Mouse (Mus musculus) hindbrain, postnatal 0 days (tissue): ENCODE measurements at regions not wholly inside any gene's neighbourhood (a gene's known extent, or its start where the extent isn't known, plus 50 kb on each side); places are given as distances from the start of the nearest gene placed in this dataset.
A peak's percentile ranks its signal among the peaks of the same experiment; 100 is the strongest.

Experiments
- ATAC-seq: fragments of 200-750 bp; cut with Nextera tagmentation; 2 replicates; pipeline ENCODE4 v1.8.0; 2017; ENCODE audit warnings: mild to moderate bottlenecking, moderate TSS enrichment, moderate library complexity
- DNase-seq: peaks from one replicate; pipeline ENCODE4 v3.0.0-alpha.2; 2015; ENCODE audit warnings: low spot score
- H3K27ac ChIP-seq: fragments of 300-500 bp; sonication (generic); 2 replicates; pipeline ENCODE4 v1.5.1; 2014; ENCODE audit warnings: mild to moderate bottlenecking
- H3K27me3 ChIP-seq: fragments of 300-500 bp; sonication (generic); 2 replicates; pipeline ENCODE4 v1.6.1; 2014; ENCODE audit warnings: low read length, mixed read lengths; ENCODE audit not compliant: insufficient read depth
- H3K36me3 ChIP-seq: fragments of 300-500 bp; sonication (generic); 2 replicates; pipeline ENCODE4 v1.6.1; 2014; ENCODE audit warnings: low read length, mixed read lengths; ENCODE audit not compliant: insufficient read depth
- H3K4me1 ChIP-seq: fragments of 300-500 bp; sonication (generic); 2 replicates; pipeline ENCODE4 v1.6.1; 2014; ENCODE audit warnings: antibody characterized with exemption, low read length, mixed read lengths; ENCODE audit not compliant: insufficient read depth
- H3K4me2 ChIP-seq: fragments of 300-500 bp; sonication (generic); 2 replicates; pipeline ENCODE4 v1.6.1; 2014; ENCODE audit warnings: low read depth, mild to moderate bottlenecking, low read length, moderate library complexity, mixed read lengths
- H3K4me3 ChIP-seq: fragments of 300-500 bp; sonication (generic); 2 replicates; pipeline ENCODE4 v1.5.1; 2014; ENCODE audit warnings: low read length
- H3K9ac ChIP-seq: fragments of 300-500 bp; sonication (generic); replicated peaks from 2 replicates; pipeline ENCODE4 v1.6.1; 2014; ENCODE audit warnings: mild to moderate bottlenecking, low read length, moderate library complexity, mixed read lengths
- H3K9me3 ChIP-seq: fragments of 300-500 bp; sonication (generic); 2 replicates; pipeline ENCODE4 v1.6.1; 2016; ENCODE audit warnings: low read length, mixed read lengths
- CTCF ChIP-seq: IDR thresholded peaks from 2 replicates; pipeline ENCODE4 v1.5.1; 2016; ENCODE audit warnings: antibody characterized with exemption, control low read depth, low read depth
- WGBS: fragments of 180-500 bp; shearing (Covaris S2); extraction: QIAGEN DNeasy Blood & Tissue Kit; methylation state at CpG from one replicate; pipeline ENCODE4 v1.1.7; 2014; 5-methylcytosine and 5-hydroxymethylcytosine counted together

DNA sequence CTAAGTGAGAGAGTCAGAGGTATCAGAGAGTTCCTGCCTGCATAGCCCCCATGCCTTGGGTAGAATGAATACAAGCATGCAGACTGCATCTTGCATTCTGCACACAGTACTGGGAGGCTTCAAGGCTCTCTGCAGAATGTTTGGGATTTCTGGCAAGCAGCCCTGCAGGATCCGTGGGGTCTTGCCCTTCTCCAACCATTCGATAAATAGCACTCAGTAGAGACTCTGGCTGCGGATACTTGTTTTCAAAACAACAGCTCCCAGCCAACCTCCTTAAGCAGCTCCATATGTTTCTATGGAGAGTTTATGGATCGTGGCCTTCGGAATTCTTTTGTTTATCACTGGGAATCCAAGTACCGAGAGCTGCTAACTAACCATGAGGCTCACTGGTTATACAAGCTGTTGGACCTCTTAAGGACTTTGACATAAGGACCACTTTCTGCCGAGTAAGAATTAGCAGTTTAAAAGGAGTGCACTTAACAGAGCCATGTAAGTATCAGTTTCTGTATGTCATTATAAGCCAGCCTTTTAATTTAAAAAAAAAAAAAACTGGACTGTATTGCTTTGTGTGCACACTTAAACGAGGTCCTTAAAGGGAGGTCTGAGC is 199.7 kb upstream of the Pgrmc2 start:
- 32% methylated on average over 8 of the region's 8 CpGs for WGBS
- Histone ChIP-seq H3K4me1 (no peaks in the 10 kb centered on the region), H3K36me3 (no peaks in the 10 kb centered on the region), H3K27me3 (no peaks in the 10 kb centered on the region), H3K4me2 (no peak overlapping the region), H3K9me3 (no peaks in the 10 kb centered on the region), H3K4me3 (no peak overlapping the region), H3K27ac (no peak overlapping the region), H3K9ac (no peak overlapping the region)
- ATAC-seq (peak; percentile 32; the same call in 1 of the 2 replicates), DNase-seq (peak; percentile 39)
- TF ChIP-seq CTCF: no peak

DNA sequence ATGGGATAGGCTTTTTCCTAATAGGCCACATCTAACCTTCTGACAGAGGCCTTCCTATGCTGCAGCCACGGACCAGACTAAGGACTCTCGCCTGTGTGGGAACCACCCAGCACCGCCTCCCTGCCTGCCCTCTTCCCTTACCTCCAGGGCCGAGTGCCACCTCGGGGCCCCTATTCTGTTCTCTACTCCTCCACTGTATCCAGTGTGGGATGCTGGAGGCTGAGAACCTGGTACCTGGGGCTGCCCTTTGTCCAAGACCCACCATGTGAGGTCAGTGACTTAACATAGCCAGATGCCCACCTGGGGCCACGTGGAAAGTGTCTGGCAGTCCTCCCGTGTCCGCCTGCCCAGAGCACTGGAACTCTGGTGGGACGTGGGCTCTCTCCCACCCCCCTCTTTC is 193.2 kb upstream of the Pgrmc2 start:
- no peak overlapping the region for H3K9ac ChIP-seq
- DNase-seq (no peak), ATAC-seq (no peak)
- no peaks in the 10 kb centered on the region for H3K4me1 ChIP-seq
- H3K4me2 ChIP-seq: no peak overlapping the region
- no peaks in the 10 kb centered on the region for H3K27me3 ChIP-seq
- H3K27ac ChIP-seq: no peak overlapping the region
- no peaks in the 10 kb centered on the region for H3K36me3 ChIP-seq
- 87% methylated on average over 9 of the region's 9 CpGs for WGBS
- no peak overlapping the region for H3K4me3 ChIP-seq
- no peaks in the 10 kb centered on the region for H3K9me3 ChIP-seq
- no peak for TF ChIP-seq CTCF

DNA sequence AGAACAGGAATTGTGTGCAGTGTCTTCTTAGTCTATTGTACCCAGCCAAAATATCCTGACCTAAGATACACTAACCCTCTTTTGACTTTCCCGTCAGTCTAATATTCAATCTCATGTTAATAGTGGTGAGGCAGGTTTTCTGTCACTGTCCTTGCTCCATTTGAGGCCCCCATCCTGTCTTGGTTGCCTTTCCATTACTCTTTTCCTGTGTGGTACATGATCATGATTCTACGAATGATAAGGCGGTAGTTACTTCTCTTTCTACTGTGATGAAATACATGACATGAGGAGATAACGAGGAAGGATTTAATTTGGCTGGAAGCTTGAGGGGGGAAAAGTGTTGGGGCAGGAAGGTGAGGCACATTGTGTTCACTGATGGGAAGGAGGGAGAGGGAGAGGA is 185.7 kb upstream of the Pgrmc2 start:
- Histone ChIP-seq H3K27me3 (no peaks in the 10 kb centered on the region), H3K4me1 (no peaks in the 10 kb centered on the region), H3K4me3 (no peak overlapping the region), H3K4me2 (no peak overlapping the region), H3K9ac (no peak overlapping the region), H3K36me3 (no peaks in the 10 kb centered on the region), H3K9me3 (no peaks in the 10 kb centered on the region), H3K27ac (no peak overlapping the region)
- DNase-seq (no peak), ATAC-seq (no peak)
- no peak for TF ChIP-seq CTCF
- 89% methylated on average over 4 of the region's 4 CpGs for WGBS

DNA sequence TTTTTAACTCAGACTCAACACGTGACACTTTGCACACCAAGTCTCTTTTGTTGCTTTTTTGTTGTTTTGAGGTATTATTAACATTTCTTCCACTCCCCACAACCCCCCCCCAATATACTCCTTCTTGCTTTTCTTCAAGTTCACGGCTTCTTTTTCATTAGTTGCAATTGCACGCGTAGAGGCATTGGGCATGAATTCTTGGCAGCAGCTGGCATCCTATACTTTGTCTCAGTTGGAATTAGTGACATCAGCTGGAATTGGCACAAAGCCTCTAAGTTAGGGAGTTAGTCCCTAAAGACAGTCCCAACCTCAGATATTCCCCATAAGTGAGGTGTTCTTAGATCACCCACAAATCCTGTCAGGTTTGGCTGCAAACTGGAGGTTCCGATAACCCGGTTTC is 183.4 kb upstream of the Pgrmc2 start:
- 60% methylated on average over 6 of the region's 6 CpGs for WGBS
- H3K4me3 ChIP-seq: no peak overlapping the region
- no peaks in the 10 kb centered on the region for H3K27me3 ChIP-seq
- no peak overlapping the region for H3K9ac ChIP-seq
- no peaks in the 10 kb centered on the region for H3K9me3 ChIP-seq
- no peak overlapping the region for H3K4me2 ChIP-seq
- H3K36me3 ChIP-seq: no peaks in the 10 kb centered on the region
- no peaks in the 10 kb centered on the region for H3K4me1 ChIP-seq
- ATAC-seq: no peak
- DNase-seq: no peak
- H3K27ac ChIP-seq: no peak overlapping the region
- no peak for TF ChIP-seq CTCF

DNA sequence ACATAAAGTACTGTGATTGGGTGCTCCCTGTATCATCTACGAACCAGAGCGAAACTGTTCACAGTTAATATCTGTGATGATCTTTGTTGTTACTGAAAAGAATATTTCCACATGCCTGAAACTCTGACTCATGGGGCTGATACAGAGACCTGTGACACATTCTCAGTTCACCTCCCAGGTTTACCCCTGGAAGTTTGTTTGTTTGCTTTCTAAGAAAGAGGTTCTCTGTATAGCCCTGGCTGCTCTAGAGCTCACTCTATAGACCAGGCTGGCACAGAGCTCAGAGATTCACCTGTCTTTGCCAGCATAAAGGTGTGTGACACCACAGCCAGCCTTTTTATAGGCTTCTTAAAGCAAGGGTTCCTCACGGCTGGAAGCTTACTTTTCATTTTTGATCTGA is 182.6 kb upstream of the Pgrmc2 start:
- Histone ChIP-seq H3K36me3 (no peaks in the 10 kb centered on the region), H3K9me3 (no peaks in the 10 kb centered on the region), H3K9ac (no peak overlapping the region), H3K4me3 (no peak overlapping the region), H3K4me2 (no peak overlapping the region), H3K4me1 (no peaks in the 10 kb centered on the region), H3K27ac (no peak overlapping the region), H3K27me3 (no peaks in the 10 kb centered on the region)
- ATAC-seq (no peak), DNase-seq (no peak)
- no peak for TF ChIP-seq CTCF
- WGBS: 95% methylated on average over 3 of the region's 3 CpGs

DNA sequence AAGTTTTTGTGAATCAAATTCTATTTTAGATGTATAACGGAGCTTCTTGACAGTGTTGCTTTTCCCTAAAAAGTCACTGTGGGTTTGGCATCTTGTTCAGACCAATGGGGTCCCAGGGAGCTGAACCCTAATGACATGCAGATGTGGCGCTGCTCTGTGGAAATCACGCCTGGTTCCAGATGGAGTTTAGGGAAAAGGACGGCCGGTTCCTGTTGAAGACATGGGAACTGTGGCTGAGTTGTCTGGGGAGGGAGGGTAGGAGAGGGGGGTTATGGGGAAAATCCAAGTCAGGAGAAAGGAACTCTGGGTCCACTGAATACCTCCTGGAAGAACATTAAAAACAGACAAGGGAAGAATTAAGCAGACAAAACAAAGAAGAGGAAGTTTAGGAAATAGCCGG is 175.4 kb upstream of the Pgrmc2 start:
- no peak for ATAC-seq
- DNase-seq: no peak
- H3K4me1 ChIP-seq: no peaks in the 10 kb centered on the region
- H3K4me3 ChIP-seq: no peak overlapping the region
- no peaks in the 10 kb centered on the region for H3K36me3 ChIP-seq
- no peak for TF ChIP-seq CTCF
- no peaks in the 10 kb centered on the region for H3K9me3 ChIP-seq
- H3K9ac ChIP-seq: no peak overlapping the region
- H3K27me3 ChIP-seq: no peaks in the 10 kb centered on the region
- H3K27ac ChIP-seq: no peak overlapping the region
- no peak overlapping the region for H3K4me2 ChIP-seq
- 76% methylated on average over 6 of the region's 6 CpGs for WGBS

DNA sequence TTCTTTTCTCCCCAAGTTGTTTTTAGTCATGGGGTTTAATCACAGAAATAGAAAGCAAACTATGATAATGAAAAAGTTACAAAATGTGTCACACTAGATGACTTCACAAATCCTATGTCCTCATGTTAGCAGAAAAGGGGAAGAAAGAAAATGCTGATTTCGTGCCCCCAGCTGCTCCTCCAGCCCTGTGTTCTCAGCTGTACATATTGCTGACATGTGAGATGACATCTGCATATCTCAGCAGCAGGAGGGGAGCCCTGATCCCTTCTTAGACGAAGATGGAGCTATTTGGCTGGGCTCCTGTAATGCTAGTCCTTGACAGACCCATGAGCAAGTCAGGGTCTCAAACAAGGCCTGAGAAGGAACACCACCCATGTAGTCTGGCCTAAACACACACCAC is 162.1 kb upstream of the Pgrmc2 start:
- WGBS: 46% methylated on average over 2 of the region's 2 CpGs
- H3K27ac ChIP-seq: no peak overlapping the region
- H3K27me3 ChIP-seq: no peaks in the 10 kb centered on the region
- H3K4me1 ChIP-seq: no peaks in the 10 kb centered on the region
- H3K9me3 ChIP-seq: no peaks in the 10 kb centered on the region
- H3K36me3 ChIP-seq: no peaks in the 10 kb centered on the region
- DNase-seq (no peak), ATAC-seq (no peak)
- no peak overlapping the region for H3K9ac ChIP-seq
- H3K4me3 ChIP-seq: no peak overlapping the region
- no peak overlapping the region for H3K4me2 ChIP-seq
- TF ChIP-seq CTCF: no peak
